Mouse (Mus musculus): ENCODE results near the gene Atp2b2.

Atp2b2 gene

DNA sequence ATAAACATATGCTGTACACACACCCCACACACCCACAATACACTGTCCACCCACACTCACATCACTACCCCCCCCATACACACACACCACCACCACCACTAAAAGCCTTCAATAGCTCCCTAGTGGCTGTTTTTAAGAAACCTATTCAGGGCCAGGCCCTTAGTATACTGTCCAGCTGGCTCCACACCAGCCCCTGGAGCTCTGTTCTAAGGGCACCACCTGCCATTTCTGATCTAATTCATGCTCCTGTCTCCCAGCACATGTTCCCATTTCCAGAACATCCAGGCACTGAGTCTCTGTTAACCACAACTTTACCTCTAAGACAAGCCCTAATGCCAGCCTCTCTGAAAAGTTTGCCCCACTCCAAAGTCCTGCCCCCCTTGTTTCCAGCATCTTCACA is 186.8 kb downstream of the Atp2b2 start:
- no peak for DNase-seq

DNA sequence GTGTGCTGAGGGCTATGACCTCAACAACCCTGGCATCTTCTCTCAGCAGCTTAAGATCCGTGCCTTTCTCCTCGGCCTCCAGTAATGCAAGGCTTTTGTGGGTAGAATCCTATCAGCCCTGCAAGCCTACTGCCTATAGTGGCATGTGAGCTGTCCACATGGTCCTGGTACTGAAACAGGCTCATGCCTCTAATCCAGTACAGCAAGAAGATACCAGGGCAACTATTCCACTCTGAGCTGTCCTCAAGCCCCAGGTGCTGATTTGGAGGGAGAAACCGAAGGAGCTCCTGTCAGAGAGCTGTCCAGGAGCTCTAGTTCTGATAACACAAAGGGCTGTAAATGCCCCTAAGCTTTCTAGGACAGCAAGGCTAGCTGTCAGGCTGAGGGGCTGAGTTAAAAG is 190.1 kb downstream of the Atp2b2 start:
- DNase-seq = peak; percentile 22

DNA sequence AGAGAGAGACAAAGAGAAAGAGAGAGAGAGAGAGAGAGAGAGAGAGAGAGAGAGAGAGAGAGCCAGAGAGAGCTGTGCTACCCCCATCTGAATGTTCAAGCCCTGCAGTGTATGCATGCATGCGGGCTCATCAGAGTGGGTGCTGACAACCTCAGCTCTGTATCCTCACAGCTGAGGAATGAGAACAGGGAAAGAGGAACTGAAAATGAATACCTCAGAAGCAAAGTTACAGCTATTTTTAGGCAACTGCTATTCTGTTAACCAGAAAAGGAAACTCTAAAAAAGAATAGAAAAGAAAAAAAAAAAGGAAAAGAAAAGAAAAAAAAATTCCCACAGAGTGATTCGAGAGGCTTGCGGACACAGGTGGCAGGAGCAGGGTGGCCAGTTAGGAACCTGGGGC is 192.6 kb downstream of the Atp2b2 start:
- no peak for DNase-seq

DNA sequence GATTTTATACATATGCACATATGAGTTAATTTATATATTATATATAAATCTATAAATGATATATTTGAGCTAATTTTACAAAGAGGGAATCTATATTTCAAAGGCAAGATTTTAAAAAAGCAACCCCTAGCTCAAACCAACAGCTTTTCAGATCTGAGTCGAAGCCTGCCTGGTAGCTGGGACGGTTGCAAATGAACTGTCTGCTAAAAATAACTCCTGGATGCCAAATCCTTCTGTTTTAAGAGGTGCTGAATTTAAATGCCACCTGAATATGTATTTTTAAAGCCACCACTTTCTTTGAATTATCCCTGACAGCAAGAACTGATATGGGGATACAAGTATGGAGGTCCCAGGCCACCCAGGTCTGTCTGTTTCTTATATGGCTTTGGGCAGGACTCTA is 193.8 kb downstream of the Atp2b2 start:
- no peak for DNase-seq

DNA sequence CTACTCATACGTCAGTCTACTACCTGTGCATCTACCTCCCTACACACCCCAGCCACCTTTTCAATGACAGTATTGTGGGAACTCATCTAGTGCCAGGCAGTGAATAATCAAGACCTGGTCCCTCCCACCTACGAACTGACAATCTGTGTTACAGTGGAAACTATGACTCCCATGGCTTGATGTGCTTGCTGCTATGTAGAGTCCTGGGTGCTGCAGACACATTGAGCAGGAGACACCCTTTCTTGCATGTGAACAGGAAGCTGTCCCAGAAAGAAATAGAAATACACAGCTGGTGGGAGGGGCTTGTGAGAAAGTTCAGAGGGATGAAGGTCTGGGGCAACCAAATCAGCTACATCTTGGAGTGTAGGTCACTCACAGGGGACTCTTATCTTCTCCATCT is 195.3 kb downstream of the Atp2b2 start:
- DNase-seq = no peak

DNA sequence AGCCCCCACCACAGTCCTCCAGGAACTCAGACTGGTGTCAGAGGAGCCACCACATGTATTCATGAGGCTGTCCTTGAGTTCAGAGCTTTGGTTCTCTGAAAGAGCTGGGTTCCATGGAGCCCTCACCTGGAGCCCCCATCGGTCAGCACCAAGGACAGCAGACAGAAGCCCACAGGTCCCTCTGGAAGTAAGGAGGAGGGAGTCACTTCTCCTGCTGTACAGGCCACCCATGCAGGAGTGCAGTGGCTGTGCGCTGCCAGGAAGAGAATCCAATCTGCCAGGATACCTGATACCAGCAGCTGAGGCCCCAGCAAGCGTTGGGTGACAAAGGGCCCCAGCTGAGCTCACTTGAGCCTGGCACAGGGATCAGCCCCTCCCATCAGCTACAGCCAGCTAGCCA is 199.2 kb downstream of the Atp2b2 start:
- DNase-seq = no peak

DNA sequence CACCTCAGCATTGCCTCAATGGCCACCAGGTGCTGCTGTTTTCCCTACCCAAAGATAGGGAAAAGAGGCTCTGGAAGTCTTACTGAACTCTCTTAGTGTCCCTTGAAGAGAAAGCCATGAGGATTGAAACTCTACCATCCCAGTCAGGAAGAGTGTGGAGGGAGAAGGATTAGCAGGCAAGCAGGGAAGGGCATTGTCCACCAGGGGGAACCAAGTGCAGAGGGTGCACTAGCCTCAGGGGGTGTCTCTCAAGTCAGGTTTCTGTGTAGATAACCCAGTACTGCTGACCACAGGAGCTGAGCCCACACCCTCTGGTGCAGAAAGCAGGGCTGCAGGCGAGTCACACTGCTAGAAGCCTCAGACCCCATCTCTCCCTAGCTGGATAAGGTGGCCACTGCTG is 203.9 kb downstream of the Atp2b2 start:
- DNase-seq = no peak

DNA sequence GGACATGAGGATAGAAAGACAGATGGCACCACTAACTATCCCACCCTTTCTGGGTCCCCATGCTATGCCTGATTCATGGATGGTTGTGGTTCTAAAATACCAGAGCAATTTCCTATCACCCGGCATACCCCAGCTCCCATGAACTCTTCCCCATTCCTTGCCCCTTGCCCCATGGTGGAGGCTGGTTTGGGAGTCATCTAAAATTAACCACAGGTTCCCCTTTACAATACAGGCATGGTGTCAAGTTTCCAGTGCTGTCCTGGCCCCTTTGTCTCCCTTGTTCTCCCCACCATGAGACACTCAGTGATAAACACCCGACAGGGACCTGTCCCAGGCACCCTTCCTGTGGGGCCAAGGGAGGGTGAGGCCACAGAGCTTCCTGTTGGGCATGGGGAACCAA is 204.7 kb downstream of the Atp2b2 start:
- no peak for DNase-seq

DNA sequence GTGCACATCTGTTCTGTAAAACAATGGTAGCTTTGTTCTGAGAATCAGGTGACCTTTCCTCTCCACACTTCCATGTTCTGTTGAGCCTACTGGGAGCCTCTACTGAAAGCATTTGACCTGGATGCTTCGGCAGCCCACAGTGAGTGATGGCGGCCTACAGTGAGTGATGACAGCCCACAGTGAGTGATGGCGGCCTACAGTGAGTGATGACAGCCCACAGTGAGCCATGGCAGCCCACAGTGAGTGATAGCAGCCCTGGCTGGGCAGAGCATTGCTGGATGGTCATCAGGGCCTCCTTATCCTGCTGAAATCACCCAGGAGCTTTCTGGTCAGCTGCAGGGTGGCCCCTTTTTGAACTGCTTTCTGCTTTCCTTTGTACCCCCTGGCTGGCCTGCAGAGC is 205.9 kb downstream of the Atp2b2 start:
- DNase-seq = no peak

DNA sequence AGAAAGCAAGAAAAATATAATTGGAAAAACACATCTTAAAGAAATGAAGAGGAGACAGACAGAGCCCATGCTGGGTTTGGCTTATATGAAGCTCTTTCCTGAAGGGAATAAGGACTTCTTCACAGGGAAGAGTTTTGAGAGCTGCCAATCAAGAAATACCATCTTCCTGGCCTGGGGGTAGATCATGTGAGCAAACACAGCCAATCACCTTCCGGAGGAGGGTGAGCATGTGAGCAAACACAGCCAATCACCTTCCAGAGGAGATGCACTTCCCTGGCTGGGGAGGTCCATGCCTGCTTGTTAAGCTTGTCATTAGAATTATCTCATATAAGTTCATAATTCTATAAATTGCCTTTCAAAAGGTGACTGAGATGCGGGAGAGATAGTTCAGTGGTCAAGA is 211.9 kb downstream of the Atp2b2 start:
- DNase-seq = no peak

DNA sequence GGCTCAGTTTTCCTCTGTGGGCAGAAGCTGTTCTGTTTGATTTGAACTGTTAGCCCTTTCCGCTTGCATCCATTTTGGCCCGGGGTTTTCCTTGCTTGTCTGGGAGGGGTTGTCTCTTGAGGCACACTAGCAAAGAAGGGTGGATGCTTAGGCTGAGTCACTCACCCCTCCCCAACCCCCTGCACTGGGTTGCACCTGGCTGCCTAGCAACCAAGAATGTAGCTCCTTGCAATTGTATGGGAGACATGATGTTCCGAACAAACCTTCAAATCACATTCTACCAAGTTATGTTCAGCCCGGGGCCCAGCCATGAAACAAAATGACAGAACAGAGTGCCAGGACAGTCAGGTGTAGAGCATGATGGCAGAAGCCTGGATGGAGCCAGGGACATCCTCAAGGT is 215.1 kb downstream of the Atp2b2 start:
- no peak for DNase-seq

DNA sequence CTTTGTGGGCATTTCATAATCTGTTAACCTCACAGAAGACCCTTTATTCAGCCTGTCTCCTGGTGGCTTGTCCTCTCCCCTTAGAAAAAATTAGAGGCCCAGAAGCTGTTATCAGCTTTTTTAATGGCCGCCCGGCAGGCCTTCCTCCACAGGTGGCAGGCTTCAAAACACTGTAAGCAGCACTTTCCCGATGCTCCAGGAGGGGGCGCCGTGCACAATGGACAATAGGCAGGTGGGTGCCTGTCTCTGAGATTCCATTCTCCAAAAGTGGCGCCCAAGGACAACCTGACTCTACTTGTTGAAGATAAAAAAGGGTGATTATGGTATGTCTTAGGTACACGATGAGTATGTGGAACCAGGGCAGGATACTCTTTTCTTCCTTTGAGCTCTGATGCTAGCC is 220.0 kb downstream of the Atp2b2 start:
- DNase-seq = peak; percentile 49

DNA sequence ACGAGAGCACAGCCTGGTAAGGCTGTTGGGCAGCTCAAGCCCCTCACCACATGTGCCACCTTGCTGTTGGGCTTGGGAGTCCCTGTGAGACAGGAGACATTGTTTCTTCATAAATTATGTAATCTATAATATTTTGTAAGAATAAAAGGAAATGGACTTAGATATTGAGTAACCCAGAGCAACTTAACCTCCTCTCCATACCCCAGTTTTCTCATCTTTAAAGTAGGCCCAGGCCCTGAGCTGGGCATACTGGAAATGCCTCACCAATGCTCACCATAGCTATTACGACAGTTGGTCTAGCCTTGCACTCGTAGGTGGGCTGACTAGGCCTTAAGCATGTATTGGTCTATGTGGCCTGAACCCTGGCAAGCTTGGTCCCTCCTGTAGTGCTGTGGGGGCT is 225.7 kb downstream of the Atp2b2 start:
- DNase-seq = no peak

DNA sequence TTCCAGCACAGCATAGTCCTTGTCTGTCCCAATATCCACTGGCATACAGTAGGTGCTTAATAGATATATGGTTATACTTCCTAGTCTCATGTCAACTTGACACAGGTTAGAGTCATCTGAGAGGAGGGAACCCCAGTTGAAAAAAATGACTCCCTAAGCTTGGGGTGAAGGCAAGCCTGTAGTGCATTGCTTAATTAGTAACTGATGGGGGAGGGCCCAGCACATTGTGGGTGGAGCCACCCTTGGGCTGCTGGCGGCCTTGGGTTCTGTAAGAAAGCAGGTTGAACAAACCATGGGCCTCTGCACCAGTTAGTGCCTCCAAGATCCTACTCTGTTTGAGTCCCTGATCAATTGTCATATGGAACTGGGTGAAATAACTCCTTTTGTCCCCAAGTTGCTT is 231.0 kb downstream of the Atp2b2 start:
- no peak for DNase-seq

DNA sequence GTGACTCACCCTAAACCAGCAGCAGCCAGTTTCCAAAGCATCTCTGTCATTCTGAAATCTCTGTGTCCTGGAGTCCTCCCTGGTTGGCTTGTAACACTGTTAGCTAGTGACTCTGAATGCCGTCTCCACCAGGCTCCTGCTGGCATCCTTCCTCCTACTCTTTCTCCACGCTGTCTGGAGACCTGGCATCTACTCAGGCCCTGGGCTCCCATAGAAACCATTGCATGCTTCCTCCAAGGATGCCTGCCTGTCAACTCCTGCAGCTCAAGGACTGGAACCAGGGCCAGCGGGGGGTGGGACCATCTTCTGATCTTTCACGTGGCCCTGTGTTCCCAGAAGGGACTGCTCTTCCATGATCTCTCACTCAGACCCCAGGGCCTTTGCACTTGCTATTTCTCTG is 231.7 kb downstream of the Atp2b2 start:
- no peak for DNase-seq

DNA sequence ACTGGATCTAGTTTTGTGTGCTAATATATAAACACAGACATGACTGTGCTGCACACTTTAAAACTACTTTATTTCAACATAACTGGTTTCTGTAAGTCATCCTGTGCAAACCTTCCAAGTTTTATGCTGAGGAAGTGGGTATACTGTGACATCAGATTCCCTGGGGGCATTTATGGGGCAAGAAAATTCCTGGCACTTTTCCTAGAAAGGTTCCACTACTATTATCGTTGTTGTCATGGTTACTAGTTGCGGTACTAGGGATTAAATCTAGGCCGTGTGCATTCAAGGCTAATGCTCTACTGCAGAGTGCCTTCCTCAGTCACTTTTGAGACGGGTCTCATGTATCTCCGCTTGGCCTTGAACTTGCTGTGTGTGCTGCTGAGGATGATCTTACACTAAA is 236.2 kb downstream of the Atp2b2 start:
- no peak for DNase-seq

DNA sequence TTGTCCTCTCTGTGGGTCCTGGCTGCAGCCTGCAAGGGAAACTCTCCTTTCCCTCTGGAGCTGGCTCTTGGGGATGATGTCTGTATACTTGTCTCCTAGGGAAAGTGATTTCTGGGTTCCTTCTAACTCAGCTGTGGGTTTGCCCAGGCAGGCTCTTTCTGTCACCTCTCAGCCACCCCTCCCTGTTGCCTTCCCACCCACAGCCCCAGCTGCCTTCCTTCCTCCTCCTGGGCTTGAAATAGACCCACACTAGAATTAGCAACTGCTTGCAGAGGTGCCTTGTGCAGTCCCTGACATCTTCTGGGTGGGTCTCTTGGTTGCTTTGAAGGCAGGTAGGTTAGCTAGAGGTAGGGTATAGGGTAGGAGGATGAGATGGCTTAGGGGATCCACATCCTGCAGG is 241.2 kb downstream of the Atp2b2 start:
- no peak for DNase-seq

DNA sequence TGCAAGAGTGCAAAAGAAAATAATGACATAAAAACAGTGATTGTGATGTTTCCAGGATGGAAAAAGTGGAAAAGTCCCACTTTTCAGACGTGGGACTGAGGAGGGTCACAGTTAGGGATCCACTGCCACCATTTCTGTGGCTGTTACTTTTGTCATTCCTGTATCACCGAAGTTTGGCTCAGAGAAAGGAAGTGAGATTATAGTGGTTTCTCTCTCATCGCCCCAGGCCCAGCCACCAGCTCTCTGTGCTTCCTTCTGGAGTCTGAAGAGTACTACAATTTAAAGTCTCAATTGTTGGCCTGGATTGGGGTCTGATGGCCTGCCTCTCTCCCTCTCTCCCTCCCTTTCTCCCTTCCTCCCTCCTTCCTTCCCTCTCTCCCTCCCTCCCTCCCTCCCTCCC is 242.5 kb downstream of the Atp2b2 start:
- no peak for DNase-seq

DNA sequence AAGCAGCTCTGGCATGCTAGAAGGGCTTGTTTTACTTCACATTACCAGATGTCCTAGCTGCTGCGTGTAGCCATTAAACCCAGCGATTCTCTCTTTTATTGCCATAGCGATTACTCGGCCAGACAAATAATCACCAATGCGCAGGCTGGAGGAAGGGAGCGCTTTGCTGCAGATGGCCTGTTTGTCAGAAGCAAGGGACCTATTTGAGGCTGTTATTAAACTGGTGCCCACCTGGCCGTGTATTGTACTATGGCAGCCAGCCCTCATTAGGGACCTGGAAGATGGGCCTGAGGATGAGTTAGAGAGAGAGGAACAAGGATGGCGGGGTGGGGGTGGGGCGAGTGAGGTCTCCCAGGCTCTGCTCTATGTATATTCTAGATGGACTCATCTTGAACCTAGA is 243.1 kb downstream of the Atp2b2 start:
- no peak for DNase-seq

DNA sequence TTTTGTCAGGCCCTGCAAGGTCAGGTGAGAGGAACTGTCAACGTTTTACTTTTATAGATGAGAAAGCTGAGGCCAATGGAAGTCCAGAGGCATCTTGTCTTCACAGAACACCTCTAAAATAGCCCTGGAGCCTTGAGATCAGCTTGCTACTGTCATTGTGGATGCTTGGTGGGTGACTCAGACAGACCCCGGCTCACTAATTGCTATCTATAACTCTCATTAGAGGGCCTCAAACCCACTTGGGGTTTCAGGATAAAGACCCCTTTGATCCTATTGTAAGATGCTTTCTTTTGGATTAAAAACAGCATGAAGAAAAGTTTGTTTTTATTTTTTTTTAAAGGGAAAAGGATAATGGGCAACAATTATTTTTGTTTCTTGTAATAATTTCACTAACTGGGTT is 243.5 kb downstream of the Atp2b2 start:
- no peak for DNase-seq

DNA sequence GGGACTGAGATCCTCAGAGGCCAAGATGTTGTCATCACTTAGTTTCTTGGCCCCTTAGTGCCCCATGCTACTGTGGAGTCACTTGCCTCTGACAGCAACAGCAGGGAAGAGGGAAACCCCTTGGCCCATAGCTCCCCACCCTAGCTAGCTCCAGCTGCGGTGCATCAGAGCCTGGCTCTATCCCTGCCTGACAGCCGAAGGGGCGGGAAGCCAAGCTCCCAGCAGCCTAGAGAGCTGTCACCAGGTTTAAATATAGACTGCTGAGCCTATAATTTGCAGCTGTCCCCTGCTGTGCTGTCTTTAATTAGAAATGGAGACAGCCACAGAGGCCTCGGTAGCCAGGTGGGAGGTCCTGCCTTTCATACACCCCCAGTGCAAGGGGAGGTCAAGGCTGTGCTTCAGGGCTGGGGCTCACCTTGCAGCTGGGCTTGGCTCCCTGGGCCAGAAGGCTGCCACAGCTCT is 247.1 kb downstream of the Atp2b2 start:
- peak; percentile 6 for DNase-seq

DNA sequence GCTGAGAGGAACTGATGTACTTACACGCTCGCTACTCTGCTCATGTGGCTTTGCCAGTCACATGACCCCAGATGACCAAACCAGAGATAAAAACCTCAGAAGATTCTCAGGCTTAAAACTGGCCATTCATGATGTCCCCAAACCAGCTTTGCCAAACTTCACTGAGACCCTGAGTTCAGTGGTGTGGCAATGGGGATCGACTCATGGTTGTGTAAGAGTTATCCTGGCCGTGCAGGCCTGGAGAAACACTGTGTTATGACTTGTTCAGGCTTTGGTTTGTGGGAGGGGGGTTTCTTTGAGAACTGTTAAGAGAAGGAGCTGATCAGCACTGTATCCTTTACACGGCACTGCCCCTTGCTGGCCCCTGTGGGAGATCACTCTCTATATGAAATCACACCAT is 250.0 kb downstream of the Atp2b2 start:
- DNase-seq = no peak

DNA sequence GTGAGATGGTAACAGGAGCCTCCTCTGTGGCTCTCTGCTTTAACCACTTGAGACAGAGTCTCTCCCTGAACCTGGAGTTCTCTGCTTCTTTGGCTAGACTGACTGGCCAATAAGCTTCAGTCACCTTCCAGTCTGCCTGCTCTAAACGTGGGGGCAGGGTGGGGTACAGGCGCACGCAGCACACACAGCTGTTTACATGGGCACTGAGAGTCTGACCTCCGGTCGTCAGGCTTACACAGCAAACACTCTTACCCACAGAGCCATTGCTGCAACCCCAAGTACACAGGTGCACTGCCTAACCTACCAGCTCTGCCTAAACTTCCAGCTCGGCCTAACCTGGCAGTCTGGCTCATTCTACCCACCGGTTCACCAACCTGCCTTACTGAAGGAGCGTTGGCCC is 251.4 kb downstream of the Atp2b2 start:
- DNase-seq = no peak

DNA sequence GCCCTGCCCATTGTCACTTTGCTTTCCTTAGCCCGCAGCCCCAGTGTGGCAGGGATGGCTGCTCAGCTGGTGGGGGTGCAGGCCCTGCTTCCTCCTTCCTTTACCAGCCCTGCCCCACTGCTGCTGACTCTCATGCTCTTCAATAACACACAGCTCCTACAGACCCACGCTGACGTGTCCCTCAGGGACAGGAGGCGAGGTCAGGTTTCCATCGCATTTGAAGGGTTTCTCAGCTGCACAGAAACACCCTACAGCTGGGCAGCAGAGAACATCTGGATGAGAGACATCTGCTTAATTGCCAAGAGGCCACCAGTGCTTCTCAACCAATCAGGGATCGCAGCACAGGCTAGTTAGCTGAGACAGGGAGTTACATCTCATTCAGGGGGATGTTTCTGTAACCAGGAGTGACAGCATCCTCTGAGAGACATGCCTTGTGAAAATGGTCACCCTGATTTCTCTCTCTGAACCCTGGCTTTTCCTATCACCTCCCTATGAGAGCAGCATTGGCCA is 254.9 kb downstream of the Atp2b2 start:
- DNase-seq = no peak

DNA sequence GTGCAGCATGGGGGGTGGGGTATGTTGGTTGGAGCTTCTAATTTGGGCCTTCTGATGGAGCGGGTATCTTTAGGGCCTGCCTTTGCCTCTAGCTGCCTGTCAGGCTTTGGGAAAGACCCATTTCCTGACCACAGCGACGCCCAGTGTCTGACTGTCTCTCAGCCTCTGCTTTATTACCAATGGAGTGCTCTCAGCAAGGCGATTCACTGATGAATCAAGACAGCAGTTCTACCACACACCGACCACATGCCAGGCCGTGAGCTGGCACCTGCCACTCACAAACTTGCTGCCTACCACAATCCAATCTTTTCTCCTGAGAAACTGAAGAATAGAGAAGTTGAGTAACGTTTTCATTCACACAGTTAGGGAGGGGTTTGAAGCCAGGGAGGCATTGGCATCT is 256.8 kb downstream of the Atp2b2 start:
- no peak for DNase-seq

DNA sequence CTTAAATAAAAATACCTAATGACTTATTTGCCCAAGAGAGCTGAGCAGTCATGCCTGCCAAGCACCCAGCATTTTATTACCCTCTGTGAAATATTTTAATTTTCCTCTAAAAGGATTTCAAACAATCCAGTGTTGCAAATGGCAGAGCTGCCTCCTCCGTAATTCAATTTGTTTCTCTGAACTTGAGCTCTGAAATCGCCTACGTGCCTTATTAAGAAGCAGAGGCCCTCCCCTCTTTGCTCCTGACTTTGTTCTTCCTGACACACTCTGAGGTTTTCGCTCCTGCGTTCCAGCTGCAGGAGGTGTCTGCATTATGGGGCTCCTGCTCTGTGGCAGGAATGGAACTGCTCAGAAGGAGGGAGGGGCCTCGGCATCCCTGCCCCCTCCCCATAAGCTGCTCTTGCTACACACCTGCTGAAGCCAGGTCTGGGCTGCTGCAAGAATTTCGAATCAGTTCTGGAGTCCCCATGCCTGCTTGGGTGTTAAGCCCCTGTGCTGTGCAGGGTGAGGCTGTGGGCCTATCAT is 264.1 kb downstream of the Atp2b2 start:
- DNase-seq = no peak
